Mouse (Mus musculus) cerebellum, adult 2 months (tissue): ENCODE results near the gene Sec14l3.
"Not testable (repeated sequence)": the region's sequence is repeated elsewhere in the genome, so short reads cannot be mapped to it uniquely, and the experiment has no call there.

Experiments
- CTCF ChIP-seq: fragments of 200-500 bp; IDR thresholded peaks from 2 replicates; pipeline ENCODE4 v1.5.1; 2011; ENCODE audit warnings: low read depth, mild to moderate bottlenecking, control low read depth, low read length, moderate library complexity, borderline replicate concordance; ENCODE audit not compliant: insufficient read depth
- POLR2A ChIP-seq: fragments of 200-500 bp; IDR thresholded peaks from 2 replicates; pipeline ENCODE4 v1.6.1; 2011; ENCODE audit warnings: low read length, control low read depth, borderline replicate concordance; ENCODE audit not compliant: insufficient read depth

DNA sequence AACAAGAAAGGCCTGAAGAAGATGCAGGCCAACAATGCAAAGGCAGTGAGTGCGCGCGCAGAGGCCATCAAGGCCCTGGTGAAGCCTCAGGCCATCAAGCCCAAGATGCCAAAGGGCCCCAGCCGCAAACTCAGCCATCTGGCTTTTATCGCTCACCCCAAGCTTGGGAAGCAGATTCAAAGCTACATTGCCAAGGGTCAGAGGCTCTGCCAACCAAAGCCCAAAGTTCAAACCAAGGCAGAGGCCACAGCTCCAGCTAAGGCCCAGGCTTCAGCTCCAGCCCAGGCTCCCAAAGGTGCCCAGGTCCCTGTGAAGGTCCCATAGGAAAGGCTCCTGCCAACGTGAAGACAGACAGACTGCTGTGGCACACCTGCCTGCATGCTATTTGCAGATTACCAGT, 43.3 kb downstream of the Sec14l3 start:
- not testable (repeated sequence) for TF ChIP-seq CTCF, POLR2A
